Mouse (Mus musculus) left cerebral cortex, postnatal 25 days (tissue): ENCODE data around the gene Fam83g. TPM values are rescaled to one million over a fixed set of nuclear protein-coding genes. Genes with fewer than 3 reads are reported as not detected.
"Not testable (repeated sequence)": the region's sequence is repeated elsewhere in the genome, so short reads cannot be mapped to it uniquely, and the experiment has no call there.

Experiments used
- DNase-seq, 2 experiments: peaks; one replicate each; pipeline ENCODE4 v3.0.0; 2022; ENCODE audit warnings: low spot score in 2 of 2, mixed read lengths in 1 of 2
- intact Hi-C: fragments of 180-260 bp; cut with DNase I; formaldehyde crosslinking; loops from one replicate; pipeline ENCODE4 v1.15.1; 2025
- total RNA-seq, 2 experiments: library from RNA; stranded (reverse); gene quantifications; 2 replicates each; pipeline ENCODE4 v1.2.3; 2021

Fam83g gene
- not detected for total RNA-seq

- no peak for DNase-seq
- intact Hi-C loops: no loop called here
These were observed at the start of gene Fam83g for GRCm38 (mm10) chr11:61683907-61684731. TSS of gene Fam83g (plus strand) at chr11:61684091.

- DNase-seq, intact Hi-C loops: not testable (repeated sequence)
These were observed 47.6 kb upstream of the Fam83g start for GRCm38 (mm10) chr11:61636309-61636708.

- intact Hi-C loops: no loop called here
- DNase-seq: no peak
These were observed 46.5 kb upstream of the Fam83g start for GRCm38 (mm10) chr11:61637413-61637812.

GRCm38 (mm10) chr11:61637856-61638255 lies 46.0 kb upstream of the Fam83g start:
- intact Hi-C loops: no loop called here

GRCm38 (mm10) chr11:61638764-61639536 lies 44.9 kb upstream of the Fam83g start:
- no peak for DNase-seq
- intact Hi-C loops: no loop called here

More at GRCm38 (mm10) chr11:61637856-61638255, 46.0 kb upstream of the Fam83g start:
- DNase-seq: no peak

GRCm38 (mm10) chr11:61639601-61640177 lies 44.2 kb upstream of the Fam83g start:
- DNase-seq: no peak
- intact Hi-C loops: no loop called here

- intact Hi-C loops, DNase-seq: not testable (repeated sequence)
These were observed 43.3 kb upstream of the Fam83g start for GRCm38 (mm10) chr11:61640585-61640984.

- intact Hi-C loops: no loop called here
- DNase-seq: no peak
These were observed 41.8 kb upstream of the Fam83g start for GRCm38 (mm10) chr11:61642106-61642505.

- intact Hi-C loops: no loop called here
- no peak for DNase-seq
These were observed 40.5 kb upstream of the Fam83g start for GRCm38 (mm10) chr11:61643184-61643961.

GRCm38 (mm10) chr11:61644576-61645326 lies 39.1 kb upstream of the Fam83g start:
- peak; percentile 56 to 88 for DNase-seq

GRCm38 (mm10) chr11:61645357-61645857 lies 38.5 kb upstream of the Fam83g start:
- intact Hi-C loops: no loop called here
- no peak for DNase-seq

More at GRCm38 (mm10) chr11:61644576-61645326, 39.1 kb upstream of the Fam83g start:
- intact Hi-C loops: no loop called here

- intact Hi-C loops: no loop called here
- DNase-seq: no peak
These were observed 37.3 kb upstream of the Fam83g start for GRCm38 (mm10) chr11:61646499-61647039.

- DNase-seq: no peak
- intact Hi-C loops: no loop called here
These were observed 36.6 kb upstream of the Fam83g start for GRCm38 (mm10) chr11:61647110-61647910.

GRCm38 (mm10) chr11:61647956-61648748 lies 35.7 kb upstream of the Fam83g start:
- DNase-seq: peak in 1 of 2 experiments; percentile 13

GRCm38 (mm10) chr11:61648749-61649115 lies 35.2 kb upstream of the Fam83g start:
- DNase-seq: peak; percentile 49 to 90
- intact Hi-C loops: no loop called here

More at GRCm38 (mm10) chr11:61647956-61648748, 35.7 kb upstream of the Fam83g start:
- intact Hi-C loops: no loop called here

- DNase-seq: no peak
- intact Hi-C loops: no loop called here
These were observed 34.7 kb upstream of the Fam83g start for GRCm38 (mm10) chr11:61649163-61649580.

- intact Hi-C loops: no loop called here
These were observed 34.3 kb upstream of the Fam83g start for GRCm38 (mm10) chr11:61649626-61650025.

More at GRCm38 (mm10) chr11:61649626-61650025, 34.3 kb upstream of the Fam83g start:
- DNase-seq: no peak
